Mouse (Mus musculus): ENCODE data around the gene Colq. TPM values are rescaled to one million over a fixed set of nuclear protein-coding genes. Genes with fewer than 3 reads are reported as not detected.
"Not testable (repeated sequence)": the region's sequence is repeated elsewhere in the genome, so short reads cannot be mapped to it uniquely, and the experiment has no call there.

Colq gene
- 1 to 10 TPM; 2.0 to 3.3 TPM for total RNA-seq (2021)

GRCm38 (mm10) chr14:31591243-31591642 is at the start of gene Colq:
Gene Colq, minus strand, starts transcription at chr14:31591343.
- no peak for DNase-seq (ENCODE audit: extremely low spot score in 1 of 2, low spot score in 2 of 2)
- intact Hi-C loops (cut with DNase I) = no loop called here

GRCm38 (mm10) chr14:31640346-31640889 is 49.3 kb upstream of the Colq start, which contains the start of gene Gm49387:
Gene Gm49387, minus strand, starts transcription at chr14:31640878.
- intact Hi-C loops (cut with DNase I) = no loop called here
- no peak for DNase-seq (ENCODE audit: extremely low spot score in 1 of 2, low spot score in 2 of 2)

GRCm38 (mm10) chr14:31630677-31631076 is 39.5 kb upstream of the Colq start:
- no peak for DNase-seq (ENCODE audit: extremely low spot score in 1 of 2, low spot score in 2 of 2)
- intact Hi-C loops (cut with DNase I) = no loop called here

- intact Hi-C loops (cut with DNase I) = no loop called here
- DNase-seq (ENCODE audit: extremely low spot score in 1 of 2, low spot score in 2 of 2) = no peak
These were observed 31.6 kb upstream of the Colq start for GRCm38 (mm10) chr14:31622748-31623147.

- DNase-seq (ENCODE audit: extremely low spot score in 1 of 2, low spot score in 2 of 2) = no peak
- intact Hi-C loops (cut with DNase I) = no loop called here
These were observed 29.6 kb upstream of the Colq start for GRCm38 (mm10) chr14:31620591-31621223.

GRCm38 (mm10) chr14:31617997-31618396 is 26.9 kb upstream of the Colq start:
- no peak for DNase-seq (ENCODE audit: extremely low spot score in 1 of 2, low spot score in 2 of 2)
- intact Hi-C loops (cut with DNase I) = no loop called here

GRCm38 (mm10) chr14:31617204-31617603 is 26.1 kb upstream of the Colq start:
- intact Hi-C loops (cut with DNase I) = no loop called here
- DNase-seq (ENCODE audit: extremely low spot score in 1 of 2, low spot score in 2 of 2) = no peak

GRCm38 (mm10) chr14:31613671-31614070 is 22.5 kb upstream of the Colq start:
- intact Hi-C loops (cut with DNase I) = no loop called here
- no peak for DNase-seq (ENCODE audit: extremely low spot score in 1 of 2, low spot score in 2 of 2)

GRCm38 (mm10) chr14:31611986-31612385 is 20.8 kb upstream of the Colq start:
- intact Hi-C loops (cut with DNase I) = no loop called here
- DNase-seq (ENCODE audit: extremely low spot score in 1 of 2, low spot score in 2 of 2) = no peak

- intact Hi-C loops (cut with DNase I) = loop anchor here (2.0 kb wide), 1 partner anchor 87 kb away; no protein-coding TSS in a partner anchor
- no peak for DNase-seq (ENCODE audit: extremely low spot score in 1 of 2, low spot score in 2 of 2)
These were observed 14.4 kb upstream of the Colq start for GRCm38 (mm10) chr14:31605514-31605913.

GRCm38 (mm10) chr14:31604916-31605315 is 13.8 kb upstream of the Colq start:
- intact Hi-C loops (cut with DNase I) = loop anchor here (2.0 kb wide), 1 partner anchor 86 kb away; no protein-coding TSS in a partner anchor
- DNase-seq (ENCODE audit: extremely low spot score in 1 of 2, low spot score in 2 of 2) = no peak

GRCm38 (mm10) chr14:31602616-31602979 is 11.5 kb upstream of the Colq start:
- DNase-seq (ENCODE audit: extremely low spot score in 1 of 2, low spot score in 2 of 2); intact Hi-C loops (cut with DNase I): not testable (repeated sequence)

- intact Hi-C loops (cut with DNase I) = no loop called here
- no peak for DNase-seq (ENCODE audit: extremely low spot score in 1 of 2, low spot score in 2 of 2)
These were observed 10.9 kb upstream of the Colq start for GRCm38 (mm10) chr14:31601908-31602615.

GRCm38 (mm10) chr14:31597446-31597845 is 6.3 kb upstream of the Colq start:
- no peak for DNase-seq (ENCODE audit: extremely low spot score in 1 of 2, low spot score in 2 of 2)
- intact Hi-C loops (cut with DNase I) = no loop called here

GRCm38 (mm10) chr14:31596408-31596807 is 5.3 kb upstream of the Colq start:
- no peak for DNase-seq (ENCODE audit: extremely low spot score in 1 of 2, low spot score in 2 of 2)
- intact Hi-C loops (cut with DNase I) = no loop called here

GRCm38 (mm10) chr14:31594693-31595092 is 3.5 kb upstream of the Colq start:
- intact Hi-C loops (cut with DNase I) = no loop called here

GRCm38 (mm10) chr14:31593036-31593435 is 1.9 kb upstream of the Colq start:
- intact Hi-C loops (cut with DNase I) = no loop called here
- no peak for DNase-seq (ENCODE audit: extremely low spot score in 1 of 2, low spot score in 2 of 2)

More at GRCm38 (mm10) chr14:31594693-31595092, 3.5 kb upstream of the Colq start:
- DNase-seq (ENCODE audit: extremely low spot score in 1 of 2, low spot score in 2 of 2) = no peak

- DNase-seq (ENCODE audit: extremely low spot score in 1 of 2, low spot score in 2 of 2) = no peak
- intact Hi-C loops (cut with DNase I) = no loop called here
These were observed 4.7 kb downstream of the Colq start for GRCm38 (mm10) chr14:31586451-31586850.

GRCm38 (mm10) chr14:31583082-31583481 is 8.1 kb downstream of the Colq start:
- no peak for DNase-seq (ENCODE audit: extremely low spot score in 1 of 2, low spot score in 2 of 2)
- intact Hi-C loops (cut with DNase I) = no loop called here
